Mouse (Mus musculus): ENCODE data around the gene Scel. TPM values are rescaled to one million over a fixed set of nuclear protein-coding genes. Genes with fewer than 3 reads are reported as not detected.

Gene Scel
- total RNA-seq (2023) = not detected

GRCm38 (mm10) chr14:103512802-103513472 lies at the start of gene Scel:
Gene Scel (plus strand): TSS chr14:103513342.

DNA sequence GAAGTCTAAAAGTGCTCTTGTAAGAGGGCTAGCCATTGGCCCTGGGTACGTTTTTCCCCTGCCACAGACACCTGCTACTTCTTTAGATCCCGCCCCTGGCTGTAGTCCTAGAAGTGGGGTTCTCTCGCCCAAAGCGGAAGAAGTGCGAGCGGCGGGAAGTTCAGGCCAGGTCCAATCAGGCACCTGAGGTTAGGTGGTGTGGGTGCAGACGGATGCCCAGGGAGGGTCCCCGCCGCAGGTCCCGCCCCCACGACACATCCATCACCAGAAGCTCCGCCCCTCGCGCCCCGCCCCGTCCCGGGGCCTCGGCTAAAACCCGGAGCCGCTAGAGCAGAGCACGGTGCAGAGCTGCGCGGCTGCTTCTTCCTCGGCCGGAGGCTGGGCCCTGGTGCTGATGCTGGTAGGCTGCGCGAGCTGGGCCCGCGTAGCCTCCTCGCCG lies 136.8 kb downstream of the Scel start, which contains the start of gene Slain1:
TSS of gene Slain1 (plus strand) at position 333 of the 439 bp plus-strand sequence.

Other genes starting within 250 kb of the Scel start
- gene Mycbp2, start 166.5 kb upstream of the Scel start, total RNA-seq (2023) = 141 TPM
- gene Slain1, start 136.9 kb downstream of the Scel start, total RNA-seq (2023) = 47.2 TPM